Mouse (Mus musculus) E14TG2a.4 (cell line): ENCODE measurements at regions not wholly inside any gene's neighbourhood (a gene's known extent, or its start where the extent isn't known, plus 50 kb on each side); places are given as distances from the start of the nearest gene placed in this dataset.

Experiments used
- CTCF ChIP-seq: conservative IDR thresholded peaks from 2 replicates; pipeline ENCODE4 v1.5.1; 2014; ENCODE audit warnings: low read length
- NANOG ChIP-seq: IDR thresholded peaks from 2 replicates; pipeline ENCODE4 v1.6.1; 2014; ENCODE audit warnings: borderline replicate concordance, low read length, mixed read lengths
- POU5F1 ChIP-seq: IDR thresholded peaks from 2 replicates; pipeline ENCODE4 v1.6.1; 2014; ENCODE audit warnings: low read length, borderline replicate concordance

GRCm38 (mm10) chr3:19455838-19456448 is 172.5 kb downstream of the 1700064H15Rik start:
- TF ChIP-seq CTCF (no peak), POU5F1 (no peak), NANOG (no peak)
